Mouse (Mus musculus): Measurements from ENCODE around the gene Ccr1. TPM values are rescaled to one million over a fixed set of nuclear protein-coding genes. Genes with fewer than 3 reads are reported as not detected.

Gene Ccr1
- polyA plus RNA-seq (2011; ENCODE audit: insufficient read length, low read depth, missing spikeins) = 0.18 TPM in 1 of 2 replicates, not detected in the other

DNA sequence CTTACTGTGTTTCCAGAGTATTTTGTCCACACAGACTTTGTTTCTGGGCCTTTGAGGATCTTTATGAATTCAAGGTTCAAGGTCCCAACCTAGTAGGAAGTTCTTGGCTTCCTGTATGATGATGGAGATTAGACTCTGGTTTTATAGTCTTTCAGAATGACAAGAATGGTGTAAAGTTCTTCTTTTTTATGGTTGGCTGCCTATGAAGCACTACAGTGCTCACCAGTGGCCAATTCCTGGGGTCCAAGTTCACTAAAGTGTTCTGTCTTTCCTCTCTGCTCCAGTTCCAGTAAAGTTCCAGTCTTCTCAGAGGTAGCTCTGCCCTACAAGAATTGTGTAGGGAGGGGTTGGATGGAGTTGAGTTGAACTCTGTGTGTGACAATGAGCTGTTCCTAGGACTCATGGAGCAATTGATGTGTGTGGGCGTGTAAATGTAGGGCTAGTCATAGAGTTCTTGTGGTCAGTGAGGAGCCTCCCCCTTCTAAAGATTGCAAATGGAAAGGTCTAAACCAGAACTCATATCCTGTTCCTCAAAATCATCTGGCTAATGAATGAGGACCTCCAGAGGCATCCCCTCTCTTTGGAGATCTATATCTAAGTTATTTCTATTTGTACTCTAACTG lies at the start of gene Ccr1:
Gene Ccr1 (minus strand): TSS at position 403 of the 623 bp plus-strand sequence.
- H3K27ac ChIP-seq (ENCODE audit: insufficient read depth, low read length) = no peak within 1 kb of the TSS
- no peaks in the 10 kb centered on the region for H3K4me1 ChIP-seq (ENCODE audit: control insufficient read depth, insufficient read depth, low read length)
- no peak for TF ChIP-seq CTCF (IDR thresholded peaks at IDR 0.05; ENCODE audit: borderline replicate concordance, insufficient read depth, low read length)
- no peak for TF ChIP-seq POLR2A (IDR thresholded peaks at IDR 0.05; ENCODE audit: low read depth, low read length)
- no peak within 1 kb of the TSS for H3K4me3 ChIP-seq (ENCODE audit: insufficient read depth, low read length)

DNA sequence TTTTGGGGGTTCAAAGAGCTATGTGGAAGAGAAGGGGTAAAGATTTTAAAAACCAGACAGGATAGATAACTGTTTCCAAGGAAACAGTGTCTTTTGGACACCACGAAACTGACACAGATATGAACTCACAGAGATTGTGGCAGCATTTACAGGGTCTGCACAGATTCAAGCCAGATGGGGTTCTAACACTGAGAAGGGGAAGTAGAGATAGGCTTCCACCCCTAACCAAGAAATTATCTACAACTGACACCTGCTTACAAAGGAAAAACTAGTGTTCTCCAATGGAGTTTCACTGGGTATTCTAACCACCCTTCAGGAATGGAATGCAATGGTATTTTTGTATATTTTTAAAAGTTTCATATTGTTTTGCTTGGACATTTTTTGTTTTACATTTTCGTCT lies 47.6 kb upstream of the Ccr1 start:
- Histone ChIP-seq H3K4me3 (ENCODE audit: insufficient read depth, low read length) (no peak overlapping the region), H3K27ac (ENCODE audit: insufficient read depth, low read length) (no peak overlapping the region), H3K4me1 (ENCODE audit: control insufficient read depth, insufficient read depth, low read length) (no peaks in the 10 kb centered on the region)
- no peak for TF ChIP-seq POLR2A (IDR thresholded peaks at IDR 0.05; ENCODE audit: low read depth, low read length)
- TF ChIP-seq CTCF (IDR thresholded peaks at IDR 0.05; ENCODE audit: borderline replicate concordance, insufficient read depth, low read length) = no peak

- H3K4me1 ChIP-seq (ENCODE audit: control insufficient read depth, insufficient read depth, low read length) = no peaks in the 10 kb centered on the region
- H3K27ac ChIP-seq (ENCODE audit: insufficient read depth, low read length) = no peak overlapping the region
- TF ChIP-seq POLR2A (IDR thresholded peaks at IDR 0.05; ENCODE audit: low read depth, low read length) = no peak
- TF ChIP-seq CTCF (IDR thresholded peaks at IDR 0.05; ENCODE audit: borderline replicate concordance, insufficient read depth, low read length) = no peak
- H3K4me3 ChIP-seq (ENCODE audit: insufficient read depth, low read length) = no peak overlapping the region
These were observed 46.6 kb upstream of the Ccr1 start for GRCm38 (mm10) chr9:124014985-124015652.

DNA sequence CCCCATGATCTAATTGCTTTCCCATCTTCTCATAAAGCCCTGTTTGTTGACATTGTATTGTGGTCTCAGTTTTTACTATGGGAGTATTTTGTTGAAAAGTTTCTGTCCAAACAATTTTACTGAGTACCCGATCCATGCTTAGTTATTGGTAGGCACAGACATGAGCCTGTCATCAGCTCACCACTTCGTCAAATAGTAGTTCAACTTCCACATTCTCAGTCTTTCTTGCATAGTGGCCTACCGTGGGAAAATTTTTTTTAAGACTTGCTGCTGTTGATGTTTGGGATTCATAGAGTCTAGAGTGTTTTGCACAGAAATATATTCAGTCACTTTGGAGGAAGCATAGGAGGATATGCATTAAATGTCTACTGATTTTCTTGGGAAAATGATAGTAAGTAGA lies 44.8 kb upstream of the Ccr1 start:
- Histone ChIP-seq H3K4me3 (ENCODE audit: insufficient read depth, low read length) (no peak overlapping the region), H3K27ac (ENCODE audit: insufficient read depth, low read length) (no peak overlapping the region), H3K4me1 (ENCODE audit: control insufficient read depth, insufficient read depth, low read length) (no peaks in the 10 kb centered on the region)
- no peak for TF ChIP-seq CTCF (IDR thresholded peaks at IDR 0.05; ENCODE audit: borderline replicate concordance, insufficient read depth, low read length)
- no peak for TF ChIP-seq POLR2A (IDR thresholded peaks at IDR 0.05; ENCODE audit: low read depth, low read length)

DNA sequence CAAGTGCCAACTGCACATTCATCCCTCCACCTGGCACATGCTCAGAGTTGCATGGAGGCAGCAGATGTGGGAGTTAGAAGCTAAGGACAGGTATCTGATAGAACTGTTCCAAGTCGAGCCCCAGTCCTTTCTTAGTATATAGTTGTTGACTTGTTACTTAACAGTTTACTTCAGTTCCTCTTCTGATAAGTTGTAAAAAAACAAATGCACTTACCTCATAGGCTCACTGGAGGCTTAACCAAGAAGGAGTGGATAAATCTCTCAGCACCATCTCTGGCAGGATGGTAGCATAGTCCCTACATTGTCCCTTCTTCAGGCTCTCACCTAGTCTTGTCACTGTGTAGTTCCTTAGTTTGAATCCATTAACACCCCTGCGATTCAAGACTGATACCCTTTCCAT lies 44.2 kb upstream of the Ccr1 start:
- Histone ChIP-seq H3K4me1 (ENCODE audit: control insufficient read depth, insufficient read depth, low read length) (no peaks in the 10 kb centered on the region), H3K4me3 (ENCODE audit: insufficient read depth, low read length) (no peak overlapping the region), H3K27ac (ENCODE audit: insufficient read depth, low read length) (no peak overlapping the region)
- TF ChIP-seq CTCF (IDR thresholded peaks at IDR 0.05; ENCODE audit: borderline replicate concordance, insufficient read depth, low read length) (no peak), POLR2A (IDR thresholded peaks at IDR 0.05; ENCODE audit: low read depth, low read length) (no peak)

- Histone ChIP-seq H3K4me1 (ENCODE audit: control insufficient read depth, insufficient read depth, low read length) (no peaks in the 10 kb centered on the region), H3K4me3 (ENCODE audit: insufficient read depth, low read length) (no peak overlapping the region), H3K27ac (ENCODE audit: insufficient read depth, low read length) (no peak overlapping the region)
- no peak for TF ChIP-seq CTCF (IDR thresholded peaks at IDR 0.05; ENCODE audit: borderline replicate concordance, insufficient read depth, low read length)
- TF ChIP-seq POLR2A (IDR thresholded peaks at IDR 0.05; ENCODE audit: low read depth, low read length) = no peak
These were observed 31.3 kb upstream of the Ccr1 start for GRCm38 (mm10) chr9:123999784-124000183.

DNA sequence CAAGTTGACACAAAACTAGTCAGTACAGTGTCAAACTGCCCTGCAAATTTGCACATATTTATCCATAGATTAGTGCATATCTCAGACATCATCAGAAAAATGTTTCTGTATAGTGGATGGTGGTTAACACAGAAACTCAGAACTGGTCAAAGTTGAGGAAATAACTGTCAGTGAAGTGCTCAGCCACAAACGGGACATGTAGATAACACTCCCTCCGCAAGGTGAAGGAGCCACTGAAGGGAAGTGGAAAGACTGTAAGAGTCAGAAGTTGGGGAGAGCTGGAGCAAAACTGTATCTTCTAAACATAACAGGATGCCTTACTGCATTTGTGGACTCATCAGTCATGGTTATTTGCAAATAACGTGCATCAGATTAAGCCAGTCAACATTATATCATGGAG lies 29.2 kb upstream of the Ccr1 start:
- no peak overlapping the region for H3K4me3 ChIP-seq (ENCODE audit: insufficient read depth, low read length)
- TF ChIP-seq POLR2A (IDR thresholded peaks at IDR 0.05; ENCODE audit: low read depth, low read length) (no peak), CTCF (IDR thresholded peaks at IDR 0.05; ENCODE audit: borderline replicate concordance, insufficient read depth, low read length) (no peak)

GRCm38 (mm10) chr9:123991312-123991906 lies 22.9 kb upstream of the Ccr1 start:
- TF ChIP-seq CTCF (IDR thresholded peaks at IDR 0.05; ENCODE audit: borderline replicate concordance, insufficient read depth, low read length) = no peak
- no peak for TF ChIP-seq POLR2A (IDR thresholded peaks at IDR 0.05; ENCODE audit: low read depth, low read length)
- Histone ChIP-seq H3K4me3 (ENCODE audit: insufficient read depth, low read length) (no peak overlapping the region), H3K4me1 (ENCODE audit: control insufficient read depth, insufficient read depth, low read length) (no peaks in the 10 kb centered on the region), H3K27ac (ENCODE audit: insufficient read depth, low read length) (no peak overlapping the region)

More for the DNA sequence above, 29.2 kb upstream of the Ccr1 start:
- Histone ChIP-seq H3K4me1 (ENCODE audit: control insufficient read depth, insufficient read depth, low read length) (no peaks in the 10 kb centered on the region), H3K27ac (ENCODE audit: insufficient read depth, low read length) (no peak overlapping the region)

DNA sequence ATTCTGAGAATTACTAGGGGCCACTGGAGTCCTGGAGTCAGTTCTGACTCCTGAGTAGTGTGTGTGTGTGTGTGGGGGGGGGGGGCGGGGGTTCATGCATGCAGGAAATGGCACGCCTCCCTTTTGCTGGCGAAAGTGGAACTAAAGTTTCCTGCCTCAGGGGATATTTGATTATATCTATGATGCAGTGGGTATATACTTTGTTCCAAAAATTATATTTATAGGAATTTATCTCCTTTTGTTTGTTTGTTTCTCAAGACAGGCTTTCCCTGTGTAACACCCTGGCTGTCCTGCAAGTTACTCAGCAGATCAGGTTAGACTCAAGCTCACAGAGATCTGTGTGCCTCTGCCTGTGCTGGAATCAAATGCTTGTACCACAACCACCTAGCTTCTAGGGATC lies 21.2 kb upstream of the Ccr1 start:
- TF ChIP-seq POLR2A (IDR thresholded peaks at IDR 0.05; ENCODE audit: low read depth, low read length) (no peak), CTCF (IDR thresholded peaks at IDR 0.05; ENCODE audit: borderline replicate concordance, insufficient read depth, low read length) (no peak)
- H3K4me1 ChIP-seq (ENCODE audit: control insufficient read depth, insufficient read depth, low read length) = no peaks in the 10 kb centered on the region
- no peak overlapping the region for H3K4me3 ChIP-seq (ENCODE audit: insufficient read depth, low read length)

GRCm38 (mm10) chr9:123986217-123986616 lies 17.7 kb upstream of the Ccr1 start:
- Histone ChIP-seq H3K27ac (ENCODE audit: insufficient read depth, low read length) (no peak overlapping the region), H3K4me3 (ENCODE audit: insufficient read depth, low read length) (no peak overlapping the region), H3K4me1 (ENCODE audit: control insufficient read depth, insufficient read depth, low read length) (no peaks in the 10 kb centered on the region)
- TF ChIP-seq POLR2A (IDR thresholded peaks at IDR 0.05; ENCODE audit: low read depth, low read length) (no peak), CTCF (IDR thresholded peaks at IDR 0.05; ENCODE audit: borderline replicate concordance, insufficient read depth, low read length) (no peak)

More for the DNA sequence above, 21.2 kb upstream of the Ccr1 start:
- no peak overlapping the region for H3K27ac ChIP-seq (ENCODE audit: insufficient read depth, low read length)

Measured in embryonic fibroblast, embryonic 13.5 days (primary cell).